Mouse (Mus musculus) hematopoietic multipotent progenitor cell, adult 10-12 weeks (in vitro differentiated cells): Measurements from ENCODE around the gene Gm7168. TPM values are rescaled to one million over a fixed set of nuclear protein-coding genes. Genes with fewer than 3 reads are reported as not detected.

Source experiments
- polyA plus RNA-seq: library from polyadenylated mRNA; stranded (reverse); fragments of >175 nt; gene quantifications from 2 replicates; pipeline ENCODE4 v1.2.3, GENCODE M21; 2012; ENCODE audit warnings: low replicate concordance

The Gm7168 gene
- not detected in 2 replicates for polyA plus RNA-seq

GRCm38 (mm10) chr17:13948073-13948472 lies at the start of gene Gm7168:
Gm7168 (plus strand) TSS chr17:13948373.

Other genes with a start within 250 kb of the Gm7168 start
- gene Afdn, start 187.8 kb upstream of the Gm7168 start, polyA plus RNA-seq: 19.4 and 59.5 TPM in 2 replicates
- 0.16 and 0.22 TPM in 2 replicates for gene Tcte2, start 186.5 kb upstream of the Gm7168 start, polyA plus RNA-seq
- gene Gm7356, start 55.3 kb downstream of the Gm7168 start, polyA plus RNA-seq: not detected in 2 replicates
- not detected in 2 replicates for gene Gm7358, start 111.2 kb downstream of the Gm7168 start, polyA plus RNA-seq